Mouse (Mus musculus): ENCODE data around the gene Jkamp. TPM values are rescaled to one million over a fixed set of nuclear protein-coding genes. Genes with fewer than 3 reads are reported as not detected.
A peak's percentile ranks its signal among the peaks of the same experiment; 100 is the strongest.
"Not testable (repeated sequence)": the region's sequence is repeated elsewhere in the genome, so short reads cannot be mapped to it uniquely, and the experiment has no call there.

The Jkamp gene
- 10 to 100 TPM; 47.8 to 52.6 TPM for total RNA-seq (2021)
- long read RNA-seq, experiment 1, transcript Jkamp-201 (7 exons, 1,292 nt) = major isoform, 28 of 52 reads
- long read RNA-seq, experiment 1, transcript Jkamp-202 (7 exons, 1,874 nt) = minor isoform, 14 of 52 reads
- long read RNA-seq, experiment 1, partial matches to known transcripts = 2 of 52 reads
- long read RNA-seq, experiment 1, other reads (novel, unspliced or antisense) = 8 of 52 reads
- long read RNA-seq, experiment 2, transcript Jkamp-201 (7 exons, 1,292 nt) = major isoform, 56 of 92 reads
- long read RNA-seq, experiment 2, transcript Jkamp-202 (7 exons, 1,874 nt) = minor isoform, 17 of 92 reads
- long read RNA-seq, experiment 2, partial matches to known transcripts = 1 of 92 reads
- long read RNA-seq, experiment 2, other reads (novel, unspliced or antisense) = 18 of 92 reads

DNA sequence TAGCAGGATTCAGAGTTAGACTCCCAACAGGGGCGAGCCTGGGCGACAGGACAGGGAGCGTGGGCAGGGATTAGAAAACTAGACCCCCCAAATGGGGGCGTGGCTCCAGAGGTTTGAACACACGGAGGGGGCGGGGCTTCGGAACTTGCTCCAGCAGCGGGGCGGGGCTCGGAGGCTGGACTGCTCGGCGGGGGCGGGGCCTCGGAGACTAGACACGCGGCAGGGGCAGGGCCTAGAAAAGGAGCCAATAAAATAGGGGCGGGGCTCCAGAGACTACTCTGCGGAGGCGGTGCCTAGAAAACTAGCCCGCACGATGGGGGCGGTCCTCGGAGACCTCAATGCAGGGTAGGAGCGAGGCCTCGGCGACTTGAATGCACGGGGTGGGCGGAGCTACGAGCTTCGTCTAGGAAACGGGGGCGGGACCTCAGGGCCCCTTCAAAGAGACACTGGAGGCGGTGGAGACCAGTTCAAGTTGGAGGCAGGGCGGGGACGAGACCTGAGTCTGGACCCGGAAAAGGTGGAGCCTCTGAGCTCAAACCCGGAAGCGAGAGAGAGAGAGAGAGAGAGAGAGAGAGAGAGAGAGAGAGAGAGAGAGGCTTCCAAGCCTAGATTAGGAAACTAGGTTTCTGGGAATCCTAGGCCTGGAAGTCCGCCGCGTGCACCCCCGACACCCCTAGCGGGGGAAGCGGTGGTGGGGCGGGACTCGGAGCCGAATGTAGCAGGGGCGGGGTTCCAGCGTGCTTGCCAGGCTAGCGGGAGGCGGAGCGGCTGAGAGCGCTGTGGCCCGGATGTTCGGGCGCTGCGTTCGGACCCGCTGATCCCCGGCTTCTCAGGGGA, at the start of gene Jkamp, which contains the start of gene L3hypdh:
TSS of gene Jkamp (plus strand) at position 261 of the 837 bp plus-strand sequence.
TSS of gene L3hypdh (minus strand) at position 111 of the 837 bp plus-strand sequence.
- peak within 1 kb of the TSS; percentile 95 for H3K27ac ChIP-seq
- peak; percentile 59 for TF ChIP-seq CTCF (conservative IDR thresholded peaks at IDR 0.05)
- peak; percentile 97 to 99 for DNase-seq (ENCODE audit: low spot score in 2 of 2)
- H3K4me3 ChIP-seq = peak within 1 kb of the TSS; percentile 59

DNA sequence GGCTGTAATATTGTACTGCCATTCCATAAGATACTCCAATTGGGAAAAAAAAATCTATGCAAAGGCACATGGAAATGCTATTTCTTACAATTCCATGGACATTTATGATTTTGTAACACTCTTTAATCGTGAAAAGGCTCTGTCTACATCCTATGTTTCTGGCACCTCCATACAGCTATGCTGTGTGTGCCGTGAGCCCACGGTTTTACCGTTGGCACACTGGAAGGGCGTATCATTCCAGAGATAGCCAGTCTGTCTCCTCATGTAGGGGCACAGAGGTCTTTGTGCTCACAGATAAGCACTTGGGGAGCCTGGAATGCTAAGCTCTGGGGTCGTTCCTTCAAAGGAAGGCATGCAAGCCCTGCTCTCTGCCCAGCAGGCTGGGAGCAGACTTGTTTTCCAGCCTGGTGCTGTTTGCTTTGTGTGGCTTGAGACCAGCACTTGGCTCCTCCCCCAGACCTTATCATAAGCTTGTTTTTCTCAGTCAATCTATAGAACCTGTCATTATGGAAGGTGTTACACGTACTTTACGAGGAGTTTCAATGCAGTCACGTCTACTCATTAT, 49.2 kb upstream of the Jkamp start:
- Histone ChIP-seq H3K27ac (no peak overlapping the region), H3K4me3 (no peak overlapping the region)
- no peak for DNase-seq (ENCODE audit: low spot score in 2 of 2)
- TF ChIP-seq CTCF (conservative IDR thresholded peaks at IDR 0.05) = no peak

DNA sequence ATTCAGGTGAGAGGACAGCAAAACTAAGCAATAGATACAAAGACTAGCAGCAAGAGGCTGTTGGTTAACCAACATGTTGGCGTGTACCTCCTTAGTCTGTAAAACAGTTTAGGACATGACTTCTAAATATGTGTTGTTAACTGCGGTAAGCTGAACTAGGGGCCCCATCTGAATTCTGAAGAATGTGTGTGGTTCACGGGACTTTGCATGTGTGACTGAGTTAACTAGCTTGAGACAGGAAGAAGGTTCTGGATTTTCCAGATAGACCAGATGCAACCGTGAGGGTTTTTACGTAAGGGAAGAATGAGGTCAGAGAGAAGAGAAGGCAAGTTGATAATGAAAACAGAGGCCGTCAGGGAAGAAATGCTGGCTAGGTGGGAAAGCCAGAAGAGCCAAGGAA, 48.3 kb upstream of the Jkamp start:
- DNase-seq (ENCODE audit: low spot score in 2 of 2) = no peak
- TF ChIP-seq CTCF (conservative IDR thresholded peaks at IDR 0.05) = no peak
- H3K27ac ChIP-seq = no peak overlapping the region
- no peak overlapping the region for H3K4me3 ChIP-seq

DNA sequence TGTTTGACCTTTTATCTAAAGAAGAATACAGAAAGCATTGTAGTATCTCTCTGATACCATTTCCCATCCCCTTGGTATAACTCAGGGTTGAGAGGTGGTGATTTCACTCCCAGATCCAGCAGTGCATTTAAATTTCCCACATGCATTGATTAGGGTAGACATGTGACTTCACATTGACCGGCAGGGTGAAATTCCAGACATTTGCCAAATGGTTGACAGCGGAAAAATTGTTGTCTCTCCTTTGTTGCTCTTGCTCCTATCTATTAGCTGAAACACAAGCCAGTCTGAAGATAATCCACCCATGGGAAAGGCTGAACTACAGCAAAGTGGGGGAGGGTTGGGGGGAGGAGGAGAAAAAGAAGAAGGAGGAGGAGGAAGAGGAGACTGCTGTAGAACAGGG, 46.5 kb upstream of the Jkamp start:
- no peak for DNase-seq (ENCODE audit: low spot score in 2 of 2)

DNA sequence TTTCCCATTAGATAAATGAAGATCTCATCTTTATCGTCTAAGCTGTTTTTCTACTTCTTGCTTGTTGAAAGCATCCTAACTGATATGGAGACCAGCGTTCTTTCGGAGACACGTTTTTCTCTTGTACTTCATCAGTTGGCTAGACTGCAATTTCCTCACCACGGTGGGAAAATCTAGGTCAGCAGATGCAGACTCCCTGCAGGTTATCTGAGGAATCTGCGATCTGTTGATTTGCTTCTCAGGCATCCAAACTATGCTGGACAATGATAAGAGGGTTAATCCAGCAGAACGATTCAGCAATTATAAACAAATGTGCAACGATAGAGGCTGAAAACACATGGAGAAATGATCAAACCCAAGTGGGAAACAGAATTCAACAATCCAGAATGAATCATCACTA, 45.9 kb upstream of the Jkamp start:
- TF ChIP-seq CTCF (conservative IDR thresholded peaks at IDR 0.05) = no peak
- no peak for DNase-seq (ENCODE audit: low spot score in 2 of 2)
- H3K27ac ChIP-seq = no peak overlapping the region
- H3K4me3 ChIP-seq = no peak overlapping the region

More for the DNA sequence above, 46.5 kb upstream of the Jkamp start:
- Histone ChIP-seq H3K27ac (no peak overlapping the region), H3K4me3 (no peak overlapping the region)
- TF ChIP-seq CTCF (conservative IDR thresholded peaks at IDR 0.05) = no peak

DNA sequence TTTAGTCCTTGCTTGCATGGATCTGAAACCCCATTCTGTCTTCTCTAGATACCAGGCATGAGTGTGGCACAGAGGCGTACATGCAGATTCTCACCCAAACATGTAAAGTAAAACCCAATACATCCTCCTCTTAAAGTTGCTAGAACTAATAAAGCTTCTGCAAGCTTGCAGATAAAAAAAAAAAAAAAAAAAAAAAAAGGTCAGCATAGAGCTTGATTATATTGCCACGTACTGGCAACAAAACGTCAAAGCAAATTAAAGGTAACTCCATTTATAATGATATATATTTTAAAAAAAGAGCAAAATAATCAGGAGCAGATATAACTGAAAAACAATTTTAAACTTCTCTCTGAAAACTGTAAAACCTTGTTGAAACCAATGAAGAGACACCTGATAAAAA, 44.2 kb upstream of the Jkamp start:
- TF ChIP-seq CTCF (conservative IDR thresholded peaks at IDR 0.05) = no peak
- Histone ChIP-seq H3K4me3 (no peak overlapping the region), H3K27ac (no peak overlapping the region)
- no peak for DNase-seq (ENCODE audit: low spot score in 2 of 2)

DNA sequence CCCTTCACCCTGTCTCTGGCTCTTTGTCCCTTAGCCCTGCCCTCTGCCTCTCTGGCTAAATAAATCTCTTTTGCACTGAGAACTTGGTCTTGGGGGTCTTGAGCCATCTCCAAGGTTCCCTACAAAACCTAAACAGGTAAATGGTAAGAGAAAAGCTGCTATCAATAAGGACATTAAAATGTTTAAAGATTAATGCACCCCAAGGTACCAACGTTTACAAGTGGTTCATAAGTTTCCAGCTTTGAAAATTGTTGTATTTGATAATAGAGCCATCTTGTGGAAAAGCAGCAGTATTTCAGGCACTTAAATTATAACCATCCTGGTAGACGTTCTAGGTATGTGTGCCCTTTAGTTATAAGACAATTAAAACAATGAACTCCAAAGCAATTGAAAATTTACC, 37.9 kb upstream of the Jkamp start:
- Histone ChIP-seq H3K4me3 (no peak overlapping the region), H3K27ac (no peak overlapping the region)
- TF ChIP-seq CTCF (conservative IDR thresholded peaks at IDR 0.05) = peak; percentile 92
- DNase-seq (ENCODE audit: low spot score in 2 of 2) = no peak

DNA sequence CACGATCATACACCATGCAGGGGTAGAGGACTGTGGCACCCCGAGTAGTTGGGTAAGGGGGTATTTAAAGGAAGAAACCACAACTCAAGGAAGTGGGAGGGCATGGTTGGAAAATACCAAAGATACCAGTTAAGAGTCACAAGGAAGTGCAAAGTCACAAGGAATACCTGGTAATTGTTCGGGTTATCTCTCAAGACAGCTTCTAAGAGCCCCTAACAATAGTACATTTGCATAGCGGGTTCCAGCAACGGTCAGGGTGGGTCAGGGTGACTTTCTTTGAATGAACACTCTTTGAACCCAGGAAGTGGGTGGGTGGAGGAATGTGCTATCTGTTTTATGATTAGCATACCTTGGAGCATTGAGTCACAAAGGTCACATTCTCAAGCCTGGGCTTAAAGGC, 35.2 kb upstream of the Jkamp start:
- DNase-seq (ENCODE audit: low spot score in 2 of 2); H3K4me3 ChIP-seq; H3K27ac ChIP-seq: not testable (repeated sequence)

DNA sequence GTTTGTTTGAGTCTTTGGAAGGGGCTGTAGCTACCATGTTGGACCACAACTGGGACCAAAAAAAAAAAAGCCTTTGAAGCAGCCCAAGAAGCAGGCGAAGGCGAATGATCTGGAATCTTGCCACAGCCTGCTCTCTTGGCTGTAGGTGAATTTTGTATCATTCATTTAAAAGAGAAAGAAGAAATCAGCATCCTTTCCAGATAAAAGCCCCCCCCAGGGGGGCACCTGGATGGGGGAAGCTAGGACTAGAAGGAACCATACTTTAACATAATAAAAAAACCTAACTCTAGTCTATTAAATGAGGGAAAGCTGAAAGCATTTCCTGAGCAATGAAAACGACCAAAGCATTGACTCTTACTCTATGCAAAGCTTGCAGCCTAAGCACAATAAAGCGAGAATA, 34.6 kb upstream of the Jkamp start:
- TF ChIP-seq CTCF (conservative IDR thresholded peaks at IDR 0.05) = no peak
- Histone ChIP-seq H3K27ac (no peak overlapping the region), H3K4me3 (no peak overlapping the region)
- DNase-seq (ENCODE audit: low spot score in 2 of 2) = no peak

DNA sequence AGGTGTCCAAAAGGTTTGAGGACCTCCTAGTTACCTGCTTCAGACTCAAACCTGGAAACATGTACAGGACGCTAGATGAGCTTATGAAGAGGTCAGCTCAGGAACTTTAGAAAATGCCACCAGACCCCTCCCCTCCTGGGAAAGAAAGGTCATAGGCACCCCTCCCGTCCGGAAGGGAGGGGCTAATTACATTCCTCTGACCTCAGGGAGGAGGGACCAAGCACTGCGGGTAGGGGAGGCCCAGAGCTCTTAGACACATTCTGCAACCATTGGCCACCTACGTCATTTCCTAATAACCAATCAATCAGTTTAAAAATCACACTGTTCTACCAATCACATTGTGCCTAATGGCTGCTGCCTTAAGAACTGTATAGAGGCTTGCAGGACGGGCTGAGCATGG, 32.8 kb upstream of the Jkamp start:
- Histone ChIP-seq H3K27ac (no peak overlapping the region), H3K4me3 (no peak overlapping the region)
- TF ChIP-seq CTCF (conservative IDR thresholded peaks at IDR 0.05) = no peak
- DNase-seq (ENCODE audit: low spot score in 2 of 2) = no peak

DNA sequence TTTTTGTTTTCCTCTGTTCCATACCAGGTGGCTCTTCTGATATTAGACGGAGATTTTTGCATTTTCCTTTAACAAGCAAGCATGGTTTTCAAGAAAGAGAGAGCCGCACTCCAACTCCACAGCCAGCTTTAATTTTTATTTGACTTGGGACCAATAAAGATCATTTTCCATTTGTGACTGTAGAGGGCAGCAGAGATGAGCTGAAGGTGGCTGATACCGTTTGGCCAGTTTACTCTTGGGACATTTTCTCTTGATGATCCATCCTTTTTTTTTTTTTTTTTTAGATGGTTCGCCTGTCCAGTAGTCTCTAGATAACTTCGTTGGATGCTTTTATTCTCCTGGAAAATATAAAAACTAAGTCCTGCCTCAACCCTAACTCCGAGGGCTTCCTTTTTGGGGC, 32.1 kb upstream of the Jkamp start:
- peak in 1 of 2 experiments; percentile 44 for DNase-seq (ENCODE audit: low spot score in 2 of 2)
- peak; percentile 82 for TF ChIP-seq CTCF (conservative IDR thresholded peaks at IDR 0.05)
- Histone ChIP-seq H3K27ac (no peak overlapping the region), H3K4me3 (no peak overlapping the region)

DNA sequence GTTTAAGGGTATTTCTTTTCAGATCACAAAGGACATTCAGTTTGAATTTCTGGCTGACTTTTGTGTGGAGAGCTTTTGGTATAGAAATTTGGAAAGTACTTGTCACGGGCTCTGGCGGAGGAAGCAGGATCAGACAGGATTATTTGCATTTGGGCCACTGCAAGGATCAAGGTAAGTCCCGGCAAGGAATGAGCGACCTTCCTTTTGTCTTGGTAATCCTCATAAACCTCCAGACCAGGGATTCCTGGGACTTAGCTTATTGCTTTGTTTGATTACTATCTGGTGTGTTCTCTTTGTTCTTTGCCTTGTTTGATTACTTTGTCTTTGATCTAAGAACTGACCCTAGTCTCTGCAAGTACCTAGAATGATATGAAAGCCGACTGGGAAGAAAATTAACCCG, 31.5 kb upstream of the Jkamp start:
- TF ChIP-seq CTCF (conservative IDR thresholded peaks at IDR 0.05) = no peak
- DNase-seq (ENCODE audit: low spot score in 2 of 2) = no peak
- Histone ChIP-seq H3K27ac (no peak overlapping the region), H3K4me3 (no peak overlapping the region)

DNA sequence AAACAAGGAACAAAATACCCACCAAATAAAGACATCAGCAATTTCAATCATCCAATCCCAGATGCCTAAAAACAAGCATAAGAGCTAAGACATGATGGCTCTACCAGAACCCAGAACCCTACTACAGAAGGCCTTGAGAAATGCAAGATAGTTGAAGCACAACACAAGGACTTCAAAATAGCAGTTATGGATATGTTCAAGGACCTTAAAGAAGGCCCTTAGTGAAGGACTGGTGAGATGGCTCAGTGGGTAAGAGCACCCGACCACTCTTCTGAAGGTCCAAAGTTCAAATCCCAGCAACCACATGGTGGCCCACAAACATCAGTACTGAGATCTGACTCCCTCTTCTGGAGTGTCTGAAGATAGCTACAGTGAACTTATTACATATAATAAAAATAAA, 27.6 kb upstream of the Jkamp start:
- no peak overlapping the region for H3K27ac ChIP-seq
- TF ChIP-seq CTCF (conservative IDR thresholded peaks at IDR 0.05) = no peak

More for the DNA sequence above, 27.6 kb upstream of the Jkamp start:
- DNase-seq (ENCODE audit: low spot score in 2 of 2) = no peak
- H3K4me3 ChIP-seq = no peak overlapping the region

All from layer of hippocampus, adult 2 months (tissue).